Mouse (Mus musculus): Measurements from ENCODE around the gene Erp27.

Erp27 gene

GRCm38 (mm10) chr6:136922080-136922479 lies at the start of gene Erp27:
Erp27 (minus strand) TSS chr6:136922180.
- DNase-seq (ENCODE audit: low spot score in 2 of 2): no peak

- peak in 1 of 2 experiments; percentile 27 for DNase-seq (ENCODE audit: low spot score in 2 of 2)
These were observed 46.9 kb upstream of the Erp27 start for GRCm38 (mm10) chr6:136968877-136969276.

GRCm38 (mm10) chr6:136967466-136967865 lies 45.5 kb upstream of the Erp27 start:
- DNase-seq (ENCODE audit: low spot score in 2 of 2): peak; percentile 64 to 65

- no peak for DNase-seq (ENCODE audit: low spot score in 2 of 2)
These were observed 43.9 kb upstream of the Erp27 start for GRCm38 (mm10) chr6:136965912-136966311.

- DNase-seq (ENCODE audit: low spot score in 2 of 2): peak; percentile 75
These were observed 42.9 kb upstream of the Erp27 start for GRCm38 (mm10) chr6:136964609-136965510.

- no peak for DNase-seq (ENCODE audit: low spot score in 2 of 2)
These were observed 41.0 kb upstream of the Erp27 start for GRCm38 (mm10) chr6:136962957-136963356.

GRCm38 (mm10) chr6:136959131-136959530 lies 37.2 kb upstream of the Erp27 start:
- no peak for DNase-seq (ENCODE audit: low spot score in 2 of 2)

GRCm38 (mm10) chr6:136957062-136957461 lies 35.1 kb upstream of the Erp27 start:
- no peak for DNase-seq (ENCODE audit: low spot score in 2 of 2)

GRCm38 (mm10) chr6:136955240-136955639 lies 33.3 kb upstream of the Erp27 start:
- DNase-seq (ENCODE audit: low spot score in 2 of 2): no peak

- no peak for DNase-seq (ENCODE audit: low spot score in 2 of 2)
These were observed 32.7 kb upstream of the Erp27 start for GRCm38 (mm10) chr6:136954715-136955114.

- DNase-seq (ENCODE audit: low spot score in 2 of 2): no peak
These were observed 32.2 kb upstream of the Erp27 start for GRCm38 (mm10) chr6:136954192-136954591.

- no peak for DNase-seq (ENCODE audit: low spot score in 2 of 2)
These were observed 30.9 kb upstream of the Erp27 start for GRCm38 (mm10) chr6:136952930-136953329.

GRCm38 (mm10) chr6:136950171-136950570 lies 28.2 kb upstream of the Erp27 start:
- DNase-seq (ENCODE audit: low spot score in 2 of 2): no peak

- no peak for DNase-seq (ENCODE audit: low spot score in 2 of 2)
These were observed 25.7 kb upstream of the Erp27 start for GRCm38 (mm10) chr6:136947716-136948115.

GRCm38 (mm10) chr6:136946943-136947342 lies 25.0 kb upstream of the Erp27 start:
- peak in 1 of 2 experiments; percentile 51 for DNase-seq (ENCODE audit: low spot score in 2 of 2)

- peak in 1 of 2 experiments; percentile 63 for DNase-seq (ENCODE audit: low spot score in 2 of 2)
These were observed 24.3 kb upstream of the Erp27 start for GRCm38 (mm10) chr6:136946241-136946640.

- no peak for DNase-seq (ENCODE audit: low spot score in 2 of 2)
These were observed 22.5 kb upstream of the Erp27 start for GRCm38 (mm10) chr6:136944511-136944910.

- DNase-seq (ENCODE audit: low spot score in 2 of 2): no peak
These were observed 21.4 kb upstream of the Erp27 start for GRCm38 (mm10) chr6:136943392-136943791.

- no peak for DNase-seq (ENCODE audit: low spot score in 2 of 2)
These were observed 20.3 kb upstream of the Erp27 start for GRCm38 (mm10) chr6:136942280-136942679.

GRCm38 (mm10) chr6:136941051-136942021 lies 19.4 kb upstream of the Erp27 start, which contains the start of gene Arhgdib:
Arhgdib (minus strand) TSS chr6:136941899.
- DNase-seq (ENCODE audit: low spot score in 2 of 2): peak; percentile 65 to 76

GRCm38 (mm10) chr6:136940188-136940960 lies 18.4 kb upstream of the Erp27 start:
- peak; percentile 29 to 36 for DNase-seq (ENCODE audit: low spot score in 2 of 2)
